Mouse (Mus musculus) gastrocnemius, postnatal 4 days (tissue): ENCODE data around the gene Abca13. TPM values are rescaled to one million over a fixed set of nuclear protein-coding genes. Genes with fewer than 3 reads are reported as not detected.

Experiments
- DNase-seq, 2 experiments: peaks; one replicate each; pipeline ENCODE4 v3.0.0; 2021 to 2022; ENCODE audit warnings: low spot score in 2 of 2, mixed read lengths in 2 of 2
- total RNA-seq, 2 experiments: library from RNA; stranded (reverse); gene quantifications; 2 replicates each; pipeline ENCODE4 v1.2.3; 2021

Abca13 gene
- total RNA-seq, 2 experiments from 2014 or later, result 0.03 TPM; not detected in 1

DNA sequence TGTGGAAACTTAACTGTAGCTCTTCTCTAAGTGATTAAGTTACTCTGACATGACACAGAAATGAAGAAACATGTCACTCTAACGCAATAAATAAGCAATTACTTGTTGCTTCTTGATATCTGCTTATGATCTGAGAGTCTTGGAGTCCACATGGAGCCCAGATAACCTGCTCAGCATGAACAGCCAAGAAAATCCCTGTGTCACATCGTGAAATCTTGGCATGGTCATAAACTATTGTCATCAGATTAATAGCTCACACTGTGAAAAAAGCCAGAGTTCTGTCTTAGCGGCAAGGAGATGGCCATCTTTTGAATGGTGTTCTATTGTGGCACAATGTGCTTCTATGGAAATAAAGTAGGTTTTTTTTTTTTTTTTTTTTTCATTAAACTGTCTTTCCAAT, 336.8 kb downstream of the Abca13 start:
- DNase-seq, result no peak

GRCm38 (mm10) chr11:9531715-9532114, 340.0 kb downstream of the Abca13 start:
- no peak for DNase-seq

DNA sequence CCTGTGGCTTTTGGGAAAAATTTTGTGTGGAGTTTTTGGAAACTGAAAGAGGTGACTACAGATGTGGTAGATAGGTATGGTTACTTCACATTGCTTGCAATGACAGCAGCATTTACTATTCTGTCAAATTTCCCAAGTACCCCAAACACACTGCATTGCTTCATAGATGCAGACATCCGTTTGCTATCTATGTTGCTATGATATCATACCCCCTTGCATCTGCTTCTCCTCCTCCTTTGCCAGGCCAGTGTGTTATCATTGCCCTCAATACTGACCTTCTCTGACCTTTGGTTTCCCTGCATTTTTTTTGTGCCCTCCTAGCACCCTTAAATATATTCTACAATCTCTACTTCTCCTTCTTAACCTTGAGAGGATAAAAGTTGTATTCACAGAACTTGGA, 341.4 kb downstream of the Abca13 start:
- DNase-seq, result no peak

- no peak for DNase-seq
These were observed 342.0 kb downstream of the Abca13 start for GRCm38 (mm10) chr11:9533658-9534202.

DNA sequence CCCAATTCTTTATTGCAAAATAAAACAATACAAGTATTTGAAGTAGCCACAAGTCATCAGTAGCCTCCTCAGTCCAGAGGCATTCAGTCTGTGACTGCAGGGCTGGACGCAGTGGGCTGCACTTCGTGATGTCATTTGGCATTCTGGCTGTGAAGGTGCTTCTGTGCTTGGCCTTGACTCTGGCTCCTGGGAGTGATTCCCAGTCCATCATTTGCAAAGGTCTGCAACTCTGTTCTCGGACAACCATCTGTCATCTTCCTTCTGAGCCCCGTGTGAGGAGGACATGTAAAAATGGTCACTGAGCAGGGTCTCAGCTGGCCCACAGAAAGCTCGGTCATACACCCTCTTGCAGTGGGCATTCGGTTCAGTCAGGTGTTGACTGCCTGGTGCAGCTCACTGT, 345.1 kb downstream of the Abca13 start:
- DNase-seq, result no peak

GRCm38 (mm10) chr11:9538328-9538727, 346.6 kb downstream of the Abca13 start:
- no peak for DNase-seq

GRCm38 (mm10) chr11:9560026-9560425, 368.3 kb downstream of the Abca13 start:
- DNase-seq, result no peak

- no peak for DNase-seq
These were observed 376.6 kb downstream of the Abca13 start for GRCm38 (mm10) chr11:9568302-9568701.

DNA sequence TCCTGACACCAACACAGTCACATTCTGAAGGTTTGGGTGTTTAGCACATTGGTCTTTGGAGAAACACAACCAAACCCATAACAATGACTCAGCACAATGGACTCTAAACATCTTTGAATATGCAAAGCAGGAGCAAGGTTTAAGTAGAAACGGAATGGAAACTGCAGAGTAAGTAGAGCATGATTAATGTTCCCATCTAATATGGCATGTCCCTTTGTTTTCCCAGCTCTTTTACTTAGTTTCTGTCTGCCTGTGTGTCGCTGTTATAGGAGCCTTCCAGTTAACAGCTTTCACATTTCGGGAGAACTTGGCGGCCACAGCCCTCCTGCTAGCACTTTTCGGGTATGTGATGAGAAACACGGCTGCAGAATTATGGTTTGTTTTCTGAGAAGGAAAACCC, 378.6 kb downstream of the Abca13 start:
- DNase-seq, result no peak

GRCm38 (mm10) chr11:9574894-9575293, 383.2 kb downstream of the Abca13 start:
- DNase-seq, result no peak

DNA sequence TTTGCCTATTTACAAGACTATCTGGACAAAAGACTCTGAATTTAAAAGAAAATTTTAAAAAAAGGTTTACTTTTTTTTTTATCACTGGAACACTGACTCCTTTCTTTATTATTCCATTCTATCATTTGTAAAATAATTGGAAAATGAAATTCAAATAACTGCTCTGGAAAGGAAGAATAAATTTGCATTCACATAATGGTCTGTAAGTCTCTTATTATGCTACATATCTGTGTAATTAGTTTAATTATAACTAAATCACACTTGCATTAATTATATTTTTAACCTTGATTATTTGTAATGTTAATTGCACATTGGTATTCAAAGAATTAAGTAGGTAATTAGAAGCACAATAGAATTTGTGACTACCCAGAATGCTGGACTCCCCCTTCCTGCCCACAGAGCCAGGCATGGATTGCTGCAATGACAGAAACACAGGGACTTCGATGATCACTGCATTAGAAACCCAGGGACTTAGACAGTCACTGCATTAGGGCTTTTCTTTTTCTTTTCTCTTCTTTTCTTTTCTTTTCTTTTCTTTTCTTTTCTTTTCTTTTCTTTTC, 400.1 kb downstream of the Abca13 start:
- DNase-seq, result no peak

GRCm38 (mm10) chr11:9597299-9597698, 405.6 kb downstream of the Abca13 start:
- no peak for DNase-seq

GRCm38 (mm10) chr11:9601096-9601495, 409.4 kb downstream of the Abca13 start:
- DNase-seq, result no peak

DNA sequence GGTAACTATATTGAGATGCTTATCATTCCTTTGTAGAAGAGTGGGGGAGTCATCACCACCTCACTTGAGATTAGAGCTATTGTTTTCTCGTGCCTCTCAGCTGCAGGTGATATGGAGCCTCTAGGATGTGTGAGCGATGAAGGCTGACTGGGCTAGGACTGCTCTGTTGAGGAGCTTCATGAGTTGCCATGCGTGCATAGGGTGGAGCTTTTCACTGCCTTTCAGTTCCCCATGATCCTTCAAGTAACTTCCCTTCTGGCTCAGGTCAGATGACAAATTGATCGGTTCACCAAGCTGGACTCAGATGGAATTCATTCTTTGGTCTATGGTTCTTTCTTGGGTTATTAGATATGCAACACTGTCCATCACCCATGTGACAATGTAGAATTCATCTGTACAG, 410.4 kb downstream of the Abca13 start:
- DNase-seq, result no peak

GRCm38 (mm10) chr11:9608249-9608648, 416.5 kb downstream of the Abca13 start:
- no peak for DNase-seq

DNA sequence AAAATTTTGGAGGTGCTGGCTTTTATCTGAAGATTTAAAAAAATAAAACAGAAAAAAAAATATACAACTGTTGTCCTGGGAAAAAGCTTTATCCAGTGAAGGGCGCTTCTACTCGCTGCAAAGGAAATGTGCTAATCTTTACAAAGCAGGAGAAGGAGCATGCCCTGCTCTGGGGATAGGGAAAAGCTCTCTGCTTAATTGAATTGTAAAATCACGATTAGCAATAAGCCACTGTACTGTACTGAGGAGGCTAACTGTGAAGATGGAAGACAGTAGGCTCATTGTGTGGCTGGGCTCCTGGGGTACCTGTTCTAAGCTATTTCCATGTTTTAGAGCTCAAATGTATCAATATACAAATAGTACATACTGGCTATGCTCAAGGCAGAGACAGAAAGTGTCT, 417.3 kb downstream of the Abca13 start:
- no peak for DNase-seq

- DNase-seq, result no peak
These were observed 424.4 kb downstream of the Abca13 start for GRCm38 (mm10) chr11:9616133-9616532.

- no peak for DNase-seq
These were observed 424.9 kb downstream of the Abca13 start for GRCm38 (mm10) chr11:9616665-9617064.

- no peak for DNase-seq
These were observed 428.2 kb downstream of the Abca13 start for GRCm38 (mm10) chr11:9619986-9620385.

GRCm38 (mm10) chr11:9622888-9623287, 431.1 kb downstream of the Abca13 start:
- no peak for DNase-seq

DNA sequence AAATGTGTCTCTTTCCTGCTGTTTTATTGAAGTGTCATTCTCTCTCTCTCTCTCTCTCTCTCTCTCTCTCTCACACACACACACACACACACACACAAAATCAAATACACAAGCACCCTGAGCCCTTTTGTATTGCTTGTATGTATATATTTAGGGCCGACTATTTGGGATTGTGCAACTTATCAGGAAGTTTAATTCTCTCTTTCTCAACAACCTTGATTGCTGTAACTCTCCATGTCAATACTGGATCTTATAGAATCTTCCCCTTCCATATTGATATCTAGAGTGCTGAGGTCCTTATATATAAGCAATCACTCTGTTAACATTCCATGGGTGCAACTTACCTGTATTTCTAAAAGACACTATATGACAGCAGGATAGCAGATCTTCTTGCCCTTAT, 433.0 kb downstream of the Abca13 start:
- no peak for DNase-seq

DNA sequence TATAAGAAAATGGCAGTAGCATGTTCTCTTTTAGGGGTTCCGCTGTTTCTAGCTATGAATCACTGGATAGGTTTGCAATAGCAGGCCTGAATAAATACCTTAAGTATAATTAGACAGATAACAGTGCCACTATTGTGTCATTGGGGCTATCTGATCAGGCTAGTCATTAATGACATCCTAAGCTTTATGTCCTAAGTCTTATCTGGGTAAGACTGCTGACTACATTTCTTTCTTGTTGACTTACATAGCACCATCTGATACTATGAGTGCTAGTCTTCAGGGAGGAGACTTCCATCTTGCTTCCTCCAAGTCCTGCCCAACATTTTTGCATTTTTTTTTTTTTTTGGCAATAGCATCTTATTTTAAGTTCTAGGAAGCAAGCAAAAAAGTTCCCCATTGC, 434.1 kb downstream of the Abca13 start:
- DNase-seq, result no peak

- no peak for DNase-seq
These were observed 455.5 kb downstream of the Abca13 start for GRCm38 (mm10) chr11:9647272-9647671.

- no peak for DNase-seq
These were observed 456.2 kb downstream of the Abca13 start for GRCm38 (mm10) chr11:9647991-9648390.
